Mouse (Mus musculus): ENCODE measurements around the gene Kbtbd13.

Gene Kbtbd13

DNA sequence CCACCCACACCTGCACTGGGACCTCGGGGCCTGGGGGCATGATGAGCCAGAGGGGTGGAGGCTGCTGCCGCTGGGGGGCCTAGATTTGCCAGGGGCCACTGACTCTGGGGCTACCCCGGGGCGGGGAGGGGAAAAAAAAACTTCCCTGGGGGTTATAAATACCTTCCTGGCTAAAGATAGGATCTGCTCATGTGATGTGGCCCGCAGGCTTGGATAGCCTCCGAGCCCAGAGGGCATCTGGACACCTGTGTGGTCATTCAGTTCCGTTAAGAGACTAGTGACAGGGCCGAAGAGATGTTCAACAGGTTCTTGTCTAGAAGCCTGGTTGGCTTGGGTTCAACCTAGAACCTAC, at the start of gene Kbtbd13:
Gene Kbtbd13, minus strand, starts transcription at position 40 of the 352 bp plus-strand sequence.
- DNase-seq (ENCODE audit: low spot score in 2 of 2): no peak

DNA sequence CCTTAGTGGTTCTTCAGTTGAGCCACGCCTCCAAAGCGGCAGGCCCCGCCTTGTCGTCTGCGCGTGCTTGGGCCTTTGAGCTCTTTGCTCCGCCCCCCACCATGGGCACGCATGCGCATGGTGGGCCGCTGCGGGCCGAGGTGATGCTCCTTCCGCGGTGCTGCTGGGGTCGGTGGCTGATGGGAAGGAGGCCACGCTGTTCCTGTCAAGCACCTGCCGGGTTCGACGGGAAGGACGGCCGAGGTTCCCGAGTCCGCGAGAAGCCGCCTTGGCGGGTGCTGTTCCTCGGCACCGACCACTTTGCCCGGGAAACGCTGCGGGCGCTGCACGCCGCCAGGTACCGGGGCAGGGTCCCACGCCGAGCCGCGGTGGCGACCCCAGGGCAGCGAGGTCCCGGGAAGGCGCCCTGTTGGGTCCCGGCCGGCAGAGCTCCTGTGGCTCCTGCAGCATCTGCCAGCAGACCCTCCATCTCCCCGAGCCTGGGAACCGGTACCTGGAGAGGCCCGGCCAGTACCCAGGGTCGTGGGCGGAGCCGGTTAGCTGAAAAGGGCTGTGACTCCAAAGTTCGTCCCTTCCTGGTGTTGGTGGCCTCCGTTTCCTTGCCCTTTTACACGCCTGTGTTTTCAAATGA, 44.3 kb upstream of the Kbtbd13 start, which contains the start of gene Mtfmt:
Gene Mtfmt, plus strand, starts transcription at position 112 of the 631 bp plus-strand sequence.
- peak; percentile 94 to 95 for DNase-seq (ENCODE audit: low spot score in 2 of 2)

DNA sequence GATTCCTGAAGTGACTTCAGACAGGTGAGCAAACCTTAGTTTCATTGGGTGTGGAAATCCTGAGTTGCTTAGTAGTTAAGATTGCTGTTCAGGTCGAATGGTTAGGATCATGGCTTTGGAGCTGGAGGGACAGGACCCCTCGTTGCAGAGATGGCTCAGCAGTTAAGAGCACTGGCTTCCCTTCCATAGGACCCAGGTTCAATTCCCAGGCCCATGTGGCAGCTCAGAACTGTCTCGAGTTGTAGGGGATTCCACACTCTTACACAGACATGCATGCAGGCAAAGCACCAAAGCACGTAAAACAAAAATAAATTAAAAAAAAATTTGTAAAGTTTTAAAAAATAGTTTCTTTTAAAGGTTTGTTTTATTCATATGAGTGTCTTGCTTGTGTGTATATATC, 43.8 kb upstream of the Kbtbd13 start:
- DNase-seq (ENCODE audit: low spot score in 2 of 2): no peak

DNA sequence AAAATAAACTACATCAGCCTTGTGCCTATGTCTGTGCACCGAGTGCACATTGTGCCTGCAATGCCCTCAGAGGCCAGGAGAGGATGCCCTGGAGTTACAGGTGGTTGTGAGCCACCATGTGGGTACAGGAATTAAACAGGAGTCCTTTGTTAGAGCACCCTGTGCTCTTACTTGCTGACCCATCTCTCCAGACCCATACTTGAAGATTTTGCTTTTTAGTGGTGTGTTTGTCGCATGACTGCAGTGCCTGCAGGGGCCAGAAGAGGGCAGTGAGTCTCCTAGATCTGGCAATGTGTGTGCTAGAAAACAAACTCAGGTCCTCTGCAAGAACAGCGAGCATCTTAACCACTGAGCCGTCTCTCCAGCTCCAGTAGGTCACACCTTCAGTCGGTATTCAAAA, 42.7 kb upstream of the Kbtbd13 start:
- DNase-seq (ENCODE audit: low spot score in 2 of 2): peak in 1 of 2 experiments; percentile 43

DNA sequence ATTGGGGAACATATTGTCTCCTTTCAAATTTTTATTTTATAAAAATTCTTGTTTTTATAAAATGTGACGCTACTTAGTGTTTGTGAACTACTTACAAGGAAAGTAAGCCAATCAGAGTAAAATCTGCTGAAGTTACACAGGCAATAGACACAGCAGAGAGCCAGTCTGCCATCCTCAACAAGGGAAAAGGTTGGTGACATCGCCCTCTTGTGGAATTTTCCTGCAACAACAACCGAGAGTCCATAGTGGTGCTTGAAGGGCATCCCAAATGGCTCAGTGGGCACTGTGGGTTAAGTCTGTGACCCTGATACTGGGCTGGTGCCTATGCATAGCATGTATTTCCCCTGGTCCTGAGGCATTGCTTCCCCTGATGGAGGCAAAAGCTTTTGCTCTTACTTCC, 40.8 kb upstream of the Kbtbd13 start:
- DNase-seq (ENCODE audit: low spot score in 2 of 2): peak; percentile 87 to 91

DNA sequence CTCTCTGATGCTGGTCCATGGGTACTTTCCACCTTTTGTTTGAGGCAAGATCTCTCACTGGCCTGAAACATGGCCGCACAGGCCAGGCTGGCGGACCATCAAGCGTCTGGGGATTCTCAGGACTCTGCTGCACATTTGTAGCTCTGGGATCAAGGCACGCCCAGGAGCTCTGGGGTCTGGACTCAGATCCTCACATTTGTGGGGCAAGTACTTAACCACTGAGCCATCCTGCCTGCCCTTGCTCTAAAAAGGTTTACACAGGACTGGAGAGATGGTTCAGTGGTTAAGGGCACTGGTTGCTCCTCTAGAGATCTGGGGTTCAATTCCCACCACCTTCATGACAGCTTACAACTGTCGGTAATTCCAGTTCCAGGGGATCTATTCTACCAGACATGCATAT, 39.5 kb upstream of the Kbtbd13 start:
- no peak for DNase-seq (ENCODE audit: low spot score in 2 of 2)

DNA sequence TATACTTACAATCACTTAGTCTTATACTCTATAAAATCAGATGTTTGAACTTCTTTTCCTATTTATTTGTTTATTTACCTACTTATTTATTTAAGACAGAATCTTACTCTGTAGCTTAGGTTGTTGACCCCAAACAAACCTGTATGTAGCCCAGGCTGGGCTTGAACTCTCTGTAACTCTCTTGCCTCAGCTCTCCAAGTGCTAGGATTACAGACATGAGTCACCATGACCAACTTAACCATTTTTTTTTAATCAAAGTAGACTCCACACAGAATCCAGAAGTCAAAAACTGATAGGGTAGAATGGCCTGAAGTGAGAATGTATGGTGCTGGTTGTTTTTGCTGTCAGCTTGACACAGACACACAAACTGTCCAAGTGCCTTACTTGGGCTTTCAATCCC, 38.9 kb upstream of the Kbtbd13 start:
- DNase-seq (ENCODE audit: low spot score in 2 of 2): no peak

DNA sequence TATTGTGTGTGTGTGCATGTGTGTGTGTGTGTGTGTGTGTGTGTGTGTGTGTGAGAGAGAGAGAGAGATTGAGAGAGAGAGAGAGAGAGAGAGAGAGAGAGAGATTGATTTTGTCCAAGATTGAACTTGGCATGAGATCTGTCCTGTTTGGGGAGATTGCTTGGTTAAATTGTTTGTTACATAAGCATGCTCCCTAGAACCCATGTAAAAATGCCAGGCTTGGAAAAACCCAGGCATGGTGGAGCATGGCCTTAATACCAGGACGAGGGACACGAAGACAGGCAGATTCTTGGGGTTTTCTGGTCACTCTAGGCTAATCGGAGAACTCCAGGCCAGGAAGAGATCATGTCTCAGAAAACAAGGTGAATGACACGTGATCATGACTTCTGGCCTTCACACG, 36.6 kb upstream of the Kbtbd13 start:
- DNase-seq (ENCODE audit: low spot score in 2 of 2): no peak

DNA sequence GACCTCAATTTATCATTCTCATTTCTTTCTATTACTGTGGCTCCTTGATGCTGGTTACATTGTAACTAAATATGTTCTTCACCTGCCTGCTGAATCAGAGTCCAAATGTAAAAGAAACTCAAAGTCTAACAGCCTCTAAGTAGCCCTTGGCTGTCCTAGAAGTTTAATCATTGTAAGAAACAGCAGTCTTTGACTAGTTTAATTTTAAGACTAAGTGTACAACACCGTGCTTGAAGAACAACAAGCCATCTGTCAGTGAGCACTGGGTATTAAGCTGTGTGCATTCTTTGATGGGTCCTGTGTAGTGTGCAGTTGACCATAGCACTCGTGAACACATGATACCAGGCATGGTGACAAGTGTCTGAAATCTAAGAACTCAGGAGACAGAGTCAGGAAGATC, 36.1 kb upstream of the Kbtbd13 start:
- no peak for DNase-seq (ENCODE audit: low spot score in 2 of 2)

DNA sequence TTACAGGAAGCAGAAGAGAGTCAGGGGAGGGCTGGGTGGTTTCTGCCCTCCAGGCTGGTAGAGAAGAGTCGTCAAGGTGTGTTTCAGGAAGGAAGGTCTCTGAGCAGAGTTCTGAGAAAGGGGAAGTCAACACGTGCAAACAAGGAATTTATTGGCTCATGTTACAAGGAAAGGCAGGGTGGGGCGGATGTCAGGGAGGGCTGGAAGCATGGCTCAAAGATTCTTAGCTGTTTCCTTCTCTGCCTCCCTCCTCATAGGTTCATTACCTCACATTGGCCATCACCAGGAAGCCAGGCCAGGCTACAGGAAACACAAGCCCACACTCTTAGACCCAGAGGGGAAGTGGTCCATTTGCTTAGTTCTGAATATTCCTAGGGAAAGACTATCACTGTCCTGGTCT, 32.9 kb upstream of the Kbtbd13 start:
- DNase-seq (ENCODE audit: low spot score in 2 of 2): no peak

DNA sequence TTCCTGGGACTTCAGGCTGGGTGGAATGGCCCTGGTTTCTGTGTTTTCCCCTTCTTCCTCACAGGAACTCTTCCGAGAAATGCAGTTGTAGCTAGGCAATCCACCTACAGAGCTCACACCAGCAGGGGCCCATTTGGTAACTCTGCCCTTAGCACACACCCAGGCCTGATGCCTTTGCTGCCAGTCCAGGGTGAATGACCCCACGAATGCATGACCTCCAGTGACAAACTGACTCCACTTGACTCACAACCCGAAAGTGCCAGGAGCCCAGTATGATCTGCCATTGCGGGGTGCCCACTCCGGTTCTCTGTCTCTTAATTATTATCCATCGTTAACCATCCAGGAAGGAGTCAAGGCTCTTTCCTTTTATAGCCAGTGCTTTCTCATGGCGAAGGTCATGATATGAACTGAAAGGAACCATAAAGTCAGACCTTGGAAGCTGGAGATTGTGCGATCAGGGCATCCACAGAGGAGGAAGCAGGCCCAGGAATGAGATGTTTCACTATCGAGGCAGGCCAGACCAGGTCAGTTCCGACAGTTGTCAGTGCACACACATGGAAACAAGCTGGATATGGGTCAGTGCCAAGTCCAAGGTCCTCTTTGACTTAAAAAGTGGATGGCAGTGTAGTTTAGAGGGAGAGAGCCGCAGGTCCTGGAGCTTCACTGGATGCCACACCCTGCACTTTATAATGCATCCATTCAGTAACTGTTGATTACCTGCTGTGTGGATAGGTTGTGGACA, 31.5 kb upstream of the Kbtbd13 start, which contains the start of gene Slc51b:
Gene Slc51b, minus strand, starts transcription at position 196 of the 742 bp plus-strand sequence.
- DNase-seq (ENCODE audit: low spot score in 2 of 2): no peak

DNA sequence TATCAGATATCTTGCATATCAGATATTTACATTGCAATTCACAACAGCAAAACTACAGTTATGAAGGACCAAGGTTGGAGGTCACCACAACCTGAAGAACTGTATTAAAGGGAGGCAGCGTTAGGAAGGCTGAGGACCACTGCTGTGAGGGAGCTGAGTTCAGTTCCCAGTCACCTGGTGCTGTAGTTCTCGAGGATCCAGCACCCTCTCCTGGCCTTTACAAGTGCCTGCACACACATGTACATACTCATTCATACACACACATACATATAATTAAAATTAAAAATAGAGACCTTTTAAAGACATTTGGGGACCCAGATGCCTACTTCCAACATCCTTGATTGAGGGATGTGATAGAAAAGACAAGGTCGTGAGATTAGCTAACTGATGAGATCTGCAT, 28.2 kb upstream of the Kbtbd13 start:
- DNase-seq (ENCODE audit: low spot score in 2 of 2): no peak

DNA sequence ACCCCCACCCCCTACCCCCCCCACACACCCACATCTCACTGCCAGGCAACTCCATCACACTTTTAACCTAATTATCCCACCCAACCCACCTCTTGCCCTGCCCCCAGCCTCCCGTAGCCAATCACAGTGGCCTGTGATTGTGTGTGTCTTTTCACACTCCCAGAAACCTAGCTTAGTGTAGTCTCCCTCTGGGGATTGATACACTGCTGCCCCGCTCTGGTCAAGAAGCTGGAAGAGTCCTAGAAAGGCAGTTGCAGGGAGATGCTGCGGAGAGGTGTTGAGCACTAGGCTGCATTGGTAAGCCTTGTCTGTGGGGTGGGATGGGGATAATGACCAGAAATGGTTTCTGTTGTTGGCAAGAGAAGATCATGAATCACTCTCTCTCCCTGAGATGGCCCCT, 26.3 kb upstream of the Kbtbd13 start:
- DNase-seq (ENCODE audit: low spot score in 2 of 2): no peak

DNA sequence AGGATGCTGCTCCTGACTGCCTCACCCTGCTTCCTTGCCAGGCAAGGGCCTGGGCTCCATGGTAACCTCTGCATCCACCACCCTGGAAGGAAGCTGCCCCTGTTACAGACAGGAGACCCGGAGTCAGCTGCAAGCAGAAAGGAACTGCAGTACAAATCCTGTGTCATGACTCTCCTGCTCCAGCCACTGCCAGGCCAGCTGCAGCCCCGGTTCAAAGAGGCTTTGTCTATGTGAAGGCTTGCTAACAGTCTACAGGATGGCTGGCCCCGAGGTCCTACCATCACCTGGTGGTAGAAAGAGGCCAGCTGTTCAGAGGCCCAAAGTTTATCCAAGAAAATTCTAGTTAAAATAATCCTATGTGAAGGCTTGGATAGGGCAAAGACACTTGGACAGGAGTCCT, 19.9 kb upstream of the Kbtbd13 start:
- no peak for DNase-seq (ENCODE audit: low spot score in 2 of 2)

DNA sequence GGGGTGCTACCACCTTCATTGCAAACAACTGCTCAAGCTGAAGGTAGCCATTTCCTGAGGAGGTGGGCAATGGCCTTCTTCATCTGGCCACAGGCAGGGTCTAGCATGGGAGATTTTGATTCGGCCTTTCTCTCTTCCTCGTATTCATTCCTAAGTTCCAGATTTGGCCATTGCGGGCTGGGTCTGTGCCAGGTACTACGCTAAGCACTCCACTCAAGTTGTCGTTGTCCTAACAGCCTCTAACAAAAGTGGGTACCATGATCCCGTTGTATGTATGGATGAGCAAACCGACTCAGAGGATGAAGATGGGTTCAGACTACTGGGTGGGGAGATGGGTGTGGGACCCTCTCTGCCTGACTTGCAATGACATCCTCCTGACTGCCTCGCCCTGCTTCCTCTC, 18.9 kb upstream of the Kbtbd13 start:
- no peak for DNase-seq (ENCODE audit: low spot score in 2 of 2)

DNA sequence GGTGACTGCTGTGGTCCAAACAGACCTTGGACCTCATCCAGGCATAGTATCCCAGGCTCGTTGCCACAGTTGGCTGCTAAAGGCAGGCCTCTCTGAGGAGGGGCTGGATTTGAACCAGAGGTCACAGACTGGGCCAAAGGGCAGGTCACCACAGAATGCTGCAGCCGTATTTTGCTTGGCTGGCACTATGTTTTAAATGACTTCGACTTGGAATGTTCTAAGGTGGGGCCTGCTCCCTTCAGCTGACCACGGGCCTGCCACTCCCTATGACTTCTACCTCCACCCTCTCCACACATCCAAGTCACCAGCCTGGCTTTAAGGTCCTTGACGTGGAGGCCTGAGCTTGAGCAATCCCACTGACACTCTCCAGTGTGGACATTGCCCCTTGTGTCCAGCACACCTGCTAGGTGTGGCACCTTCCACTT, 17.4 kb upstream of the Kbtbd13 start:
- DNase-seq (ENCODE audit: low spot score in 2 of 2): no peak

DNA sequence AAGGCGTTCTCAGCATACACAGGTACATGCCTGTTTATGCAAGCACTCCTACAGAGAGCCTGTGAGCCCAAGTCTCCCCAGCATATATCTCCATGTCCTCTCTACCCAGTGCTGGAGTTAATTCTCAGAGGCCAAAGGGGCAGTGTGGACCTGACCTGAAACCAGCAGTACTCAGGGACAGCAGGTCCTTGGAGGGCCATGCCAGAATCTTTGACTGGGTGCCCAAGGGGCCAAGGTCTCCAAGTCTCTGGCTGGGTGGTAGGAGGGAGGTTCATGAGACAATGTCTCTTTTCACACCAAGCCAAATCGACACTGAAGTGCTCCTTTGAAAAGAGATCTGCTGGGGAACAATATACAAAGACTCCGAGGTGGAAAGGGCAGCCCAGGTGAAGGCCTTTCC, 16.4 kb upstream of the Kbtbd13 start:
- DNase-seq (ENCODE audit: low spot score in 2 of 2): no peak

DNA sequence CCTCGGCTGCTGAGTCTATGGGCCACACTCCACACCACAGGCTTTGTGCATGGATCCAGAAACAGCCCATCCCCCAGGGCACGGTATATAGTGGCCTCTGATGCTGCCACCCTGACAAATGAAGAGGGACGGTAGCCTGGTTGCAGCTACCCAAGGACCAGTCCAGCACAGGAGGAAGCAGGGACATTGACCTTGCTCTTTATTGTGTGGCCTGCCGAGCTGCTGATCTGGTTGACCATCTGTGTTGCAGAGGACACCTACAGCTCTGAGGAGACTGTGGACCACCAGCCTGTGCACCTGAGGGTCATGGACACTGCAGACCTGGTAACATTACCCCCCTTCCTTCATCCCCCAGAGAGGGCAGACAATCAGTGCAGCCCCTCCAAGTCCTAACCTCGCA, 15.9 kb upstream of the Kbtbd13 start:
- DNase-seq (ENCODE audit: low spot score in 2 of 2): no peak

DNA sequence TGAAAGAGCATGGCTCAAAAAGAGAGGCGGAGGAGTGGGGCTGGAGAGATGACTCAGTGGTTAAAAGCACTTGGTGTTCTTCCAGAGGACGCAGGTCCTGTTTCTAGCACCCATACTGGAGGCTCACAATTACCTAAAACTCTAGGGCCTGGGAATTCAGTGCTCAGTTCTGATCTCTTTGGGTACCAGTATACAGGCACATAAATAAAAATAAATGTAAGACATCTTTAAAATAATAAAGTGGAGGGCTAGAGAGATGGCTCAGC, 13.7 kb upstream of the Kbtbd13 start:
- DNase-seq (ENCODE audit: low spot score in 2 of 2): no peak

DNA sequence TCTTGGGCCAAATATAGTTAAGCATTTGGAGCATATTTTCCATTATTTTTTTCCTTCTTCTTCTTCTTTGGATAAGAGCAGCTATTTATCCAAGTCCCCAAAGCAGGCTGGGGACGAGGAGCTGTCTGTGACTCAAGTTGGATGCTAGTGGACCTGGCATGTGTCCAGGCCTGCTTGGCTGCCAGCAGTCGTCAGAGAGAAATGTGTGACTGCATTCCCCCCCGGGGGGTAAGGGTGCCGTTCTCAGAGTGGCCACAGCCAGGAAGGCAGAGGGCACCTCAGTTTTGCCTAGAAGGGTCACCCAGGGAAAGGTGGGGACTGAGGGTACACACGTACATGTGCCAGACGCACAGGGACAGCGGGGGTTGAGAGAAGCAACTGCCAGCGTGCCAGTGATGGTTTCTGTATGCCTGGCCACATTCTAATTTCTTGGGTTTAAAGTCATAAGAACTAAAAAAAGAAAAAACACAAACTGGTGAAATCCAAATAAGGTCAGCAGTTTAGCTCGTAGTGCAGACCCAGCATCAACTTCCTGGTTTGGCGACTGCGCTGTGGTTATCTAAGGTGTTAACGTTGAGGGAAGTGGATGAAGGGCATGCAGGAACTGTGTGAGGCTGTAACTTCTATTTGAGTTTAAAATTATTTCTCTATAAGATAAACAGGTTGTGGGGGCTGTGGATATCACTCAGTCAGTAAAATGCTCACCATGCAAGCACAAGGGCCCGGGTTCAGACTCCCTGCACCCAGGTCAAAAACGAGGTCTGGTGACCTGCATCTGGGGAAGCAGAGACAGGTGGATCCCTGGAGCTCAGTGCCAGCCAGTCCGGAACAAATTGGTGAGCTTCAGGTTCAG, 13.1 kb upstream of the Kbtbd13 start:
- DNase-seq (ENCODE audit: low spot score in 2 of 2): peak; percentile 84 to 85

DNA sequence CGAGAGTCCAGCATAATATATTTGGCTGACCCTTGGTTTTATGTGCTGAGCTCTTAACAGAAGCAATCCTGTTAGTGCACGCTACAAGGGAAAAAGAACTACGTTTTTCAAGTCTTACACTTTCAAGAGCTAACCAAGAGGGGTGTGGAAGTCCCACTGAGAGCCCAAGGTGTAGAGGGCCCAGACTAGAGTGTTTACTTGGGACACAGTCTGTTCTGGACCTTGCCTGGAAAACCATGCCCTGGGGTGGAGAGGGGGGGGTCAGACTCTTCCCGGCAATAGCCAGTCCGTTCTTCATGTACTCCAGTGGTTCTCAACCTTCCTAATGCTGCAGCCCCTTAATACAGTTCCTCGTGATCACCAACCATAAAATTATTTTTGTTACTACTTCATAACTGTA, 8.5 kb upstream of the Kbtbd13 start:
- no peak for DNase-seq (ENCODE audit: low spot score in 2 of 2)

DNA sequence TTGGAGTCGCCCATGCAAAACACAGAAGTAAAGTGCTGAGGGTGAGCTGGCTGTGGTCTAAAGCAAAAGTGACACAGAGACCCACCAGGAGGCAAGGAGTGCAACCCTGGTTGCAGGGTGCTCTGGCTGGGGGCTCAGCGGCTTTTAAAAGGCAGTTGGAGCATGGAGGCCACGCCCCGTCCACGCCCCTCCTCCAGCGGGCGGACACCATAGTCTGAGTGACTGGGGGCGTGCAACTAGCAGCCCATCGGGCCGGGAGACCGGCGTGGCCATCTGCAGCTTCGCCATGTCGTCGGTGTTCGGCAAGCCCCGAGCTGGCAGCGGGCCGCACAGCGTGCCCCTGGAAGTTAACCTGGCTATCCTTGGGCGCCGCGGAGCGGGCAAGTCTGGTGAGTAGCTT, 6.8 kb upstream of the Kbtbd13 start, which contains the start of gene Rasl12:
Gene Rasl12, plus strand, starts transcription at position 228 of the 400 bp plus-strand sequence.
- DNase-seq (ENCODE audit: low spot score in 2 of 2): peak; percentile 63 to 67

DNA sequence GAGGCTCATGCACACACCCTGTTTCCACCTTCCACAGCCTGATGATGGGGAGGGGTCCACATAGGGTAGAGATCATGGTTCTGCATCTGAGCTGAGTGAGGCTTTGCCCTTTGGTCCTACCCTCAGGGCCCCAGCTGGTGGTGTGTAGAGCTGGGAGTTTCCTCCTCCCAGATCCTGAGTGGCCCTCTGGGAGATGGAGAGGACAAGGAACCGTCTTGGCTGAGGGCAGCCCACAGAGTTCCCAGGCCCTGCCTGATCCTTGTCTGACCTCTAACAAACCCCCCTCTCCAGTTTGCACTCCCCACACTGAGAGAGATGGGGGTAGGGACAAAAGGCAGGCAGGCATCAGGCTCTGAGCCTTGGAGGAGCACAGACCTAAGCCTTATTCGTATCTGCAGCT, 2.9 kb upstream of the Kbtbd13 start:
- DNase-seq (ENCODE audit: low spot score in 2 of 2): no peak
